Mouse (Mus musculus) thymus, adult 2 months (tissue): ENCODE results near the gene Ccdc144b. TPM values are rescaled to one million over a fixed set of nuclear protein-coding genes. Genes with fewer than 3 reads are reported as not detected.
A peak's percentile ranks its signal among the peaks of the same experiment; 100 is the strongest.

Experiments used
- DNase-seq: peaks from one replicate; pipeline ENCODE4 v3.0.0; 2021
- H3K27ac ChIP-seq: fragments of 200-500 bp; 2 replicates; pipeline ENCODE4 v1.5.1; 2012; ENCODE audit warnings: low read length, control low read depth; ENCODE audit not compliant: control insufficient read depth, insufficient read depth
- H3K27me3 ChIP-seq: fragments of 200-500 bp; 2 replicates; pipeline ENCODE4 v1.6.1; 2012; ENCODE audit warnings: mild to moderate bottlenecking, low read length, moderate library complexity, mixed read lengths; ENCODE audit not compliant: control insufficient read depth, insufficient read depth
- H3K36me3 ChIP-seq: fragments of 200-500 bp; 2 replicates; pipeline ENCODE4 v1.6.1; 2012; ENCODE audit warnings: mild to moderate bottlenecking, low read length, moderate library complexity; ENCODE audit not compliant: control insufficient read depth, insufficient read depth
- H3K4me1 ChIP-seq: fragments of 200-500 bp; replicated peaks from 2 replicates; pipeline ENCODE4 v1.6.1; 2012; ENCODE audit warnings: low read length; ENCODE audit not compliant: control insufficient read depth, insufficient read depth
- H3K4me3 ChIP-seq: fragments of 200-500 bp; 2 replicates; pipeline ENCODE4 v1.5.1; 2012; ENCODE audit warnings: mild to moderate bottlenecking, low read length, control low read depth, moderate library complexity; ENCODE audit not compliant: control insufficient read depth, insufficient read depth
- CTCF ChIP-seq: fragments of 200-500 bp; IDR thresholded peaks from 2 replicates; pipeline ENCODE4 v1.5.1; 2012; ENCODE audit warnings: mild to moderate bottlenecking, control low read depth, low read length, moderate library complexity, borderline replicate concordance; ENCODE audit not compliant: control insufficient read depth, poor library complexity, insufficient read depth; ENCODE audit errors: extremely low read depth
- POLR2A ChIP-seq: fragments of 200-500 bp; IDR thresholded peaks from 2 replicates; pipeline ENCODE4 v1.6.1; 2012; ENCODE audit warnings: mild to moderate bottlenecking, low read length, control low read depth, moderate library complexity; ENCODE audit not compliant: control insufficient read depth, poor library complexity, insufficient read depth; ENCODE audit errors: extremely low read depth
- WGBS: fragments of 180-500 bp; shearing (Covaris S2); methylation state at CpG from one replicate; pipeline ENCODE4 v1.1.7; 2018; 5-methylcytosine and 5-hydroxymethylcytosine counted together
- polyA plus RNA-seq: library from polyadenylated mRNA; depleted of rRNA; stranded (reverse); fragments of >200 nt; gene quantifications from 2 replicates; pipeline ENCODE4 v1.2.3, GENCODE M21; 2012

Ccdc144b gene
- polyA plus RNA-seq, 1 experiment, result 0.03 TPM

DNA sequence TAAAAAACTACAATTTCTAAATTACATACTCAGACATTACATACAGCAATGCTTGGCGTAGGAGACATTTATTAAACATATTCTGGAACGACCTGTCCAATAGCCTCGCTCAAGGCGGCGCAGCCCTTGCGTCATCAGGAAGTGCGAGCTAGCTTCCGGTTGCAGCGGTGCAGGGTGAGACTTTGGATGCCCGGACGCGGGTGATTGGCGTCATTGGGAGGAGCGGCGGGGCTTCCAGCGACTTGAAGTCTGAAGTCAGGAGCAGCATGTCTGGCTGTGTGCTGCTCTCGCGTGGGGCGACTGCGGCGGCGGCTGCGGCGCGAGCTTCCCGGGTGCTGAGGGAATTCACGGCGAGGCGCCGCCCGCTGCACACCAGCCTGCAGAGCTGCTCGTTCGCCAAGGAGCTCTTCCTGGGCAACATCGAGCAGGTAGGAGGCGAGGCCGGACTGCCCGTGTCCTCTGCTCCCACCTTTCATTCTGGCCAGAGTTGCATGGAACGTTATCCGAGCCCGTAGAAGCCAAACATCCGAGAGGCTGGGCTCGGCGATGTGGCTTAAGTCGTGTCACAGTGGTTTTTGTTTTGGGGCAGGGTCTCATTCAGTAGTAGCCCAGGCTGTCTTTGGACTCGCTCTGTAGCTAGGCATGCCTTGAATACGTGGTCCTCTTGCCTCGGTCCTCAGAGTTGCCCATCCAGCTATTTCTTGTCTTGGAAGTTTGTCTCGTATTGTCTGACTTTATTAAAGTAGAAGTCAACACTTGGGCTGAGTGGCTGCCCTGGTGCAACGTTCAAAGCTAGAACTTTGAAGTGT lies 12.7 kb upstream of the Ccdc144b start, which contains the start of gene Acad9:
TSS of gene Acad9 (plus strand) at position 137 of the 809 bp plus-strand sequence.
- DNase-seq, result peak; percentile 93
- 0 out of 2 replicates have a peak, but pooled peaks have one; percentile 35 for TF ChIP-seq CTCF
- TF ChIP-seq POLR2A, result 0 out of 2 replicates have a peak, but pooled peaks have one; percentile 26
- Histone ChIP-seq H3K27ac (no peak within 1 kb of the TSS), H3K4me3 (peak within 1 kb of the TSS; percentile 58), H3K36me3 (no peaks in the 10 kb centered on the region), H3K27me3 (no peaks in the 10 kb centered on the region), H3K4me1 (peaks cover 5% of the 10 kb centered on the region)
- WGBS, result under 1% methylated on average over 49 of the region's 49 CpGs

DNA sequence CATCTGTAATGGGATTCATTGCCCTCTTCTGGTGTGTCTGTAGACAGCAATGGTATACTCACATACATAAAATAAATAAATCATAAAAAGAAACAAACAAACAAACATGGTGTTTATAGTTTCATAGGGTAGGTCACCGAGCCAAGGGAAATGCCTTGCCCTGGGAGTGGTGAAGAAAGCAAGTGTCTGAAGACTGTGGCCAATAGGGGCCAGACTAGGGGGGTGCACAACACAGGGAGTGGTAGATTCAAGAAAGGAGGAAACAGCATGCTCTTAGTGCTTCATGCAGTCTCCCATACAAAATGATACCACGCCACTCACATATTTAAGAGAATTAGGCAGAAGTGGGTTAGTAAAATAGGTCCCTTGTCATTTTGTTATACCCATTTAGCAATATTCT lies 11.8 kb upstream of the Ccdc144b start:
- 100% methylated on average over 2 of the region's 2 CpGs for WGBS
- TF ChIP-seq POLR2A (no peak), CTCF (no peak)
- H3K27ac ChIP-seq, result no peak overlapping the region
- peaks cover 8% of the 10 kb centered on the region for H3K4me1 ChIP-seq
- peak; percentile 1 for DNase-seq
- no peak overlapping the region for H3K4me3 ChIP-seq
- no peaks in the 10 kb centered on the region for H3K27me3 ChIP-seq
- H3K36me3 ChIP-seq, result no peaks in the 10 kb centered on the region

DNA sequence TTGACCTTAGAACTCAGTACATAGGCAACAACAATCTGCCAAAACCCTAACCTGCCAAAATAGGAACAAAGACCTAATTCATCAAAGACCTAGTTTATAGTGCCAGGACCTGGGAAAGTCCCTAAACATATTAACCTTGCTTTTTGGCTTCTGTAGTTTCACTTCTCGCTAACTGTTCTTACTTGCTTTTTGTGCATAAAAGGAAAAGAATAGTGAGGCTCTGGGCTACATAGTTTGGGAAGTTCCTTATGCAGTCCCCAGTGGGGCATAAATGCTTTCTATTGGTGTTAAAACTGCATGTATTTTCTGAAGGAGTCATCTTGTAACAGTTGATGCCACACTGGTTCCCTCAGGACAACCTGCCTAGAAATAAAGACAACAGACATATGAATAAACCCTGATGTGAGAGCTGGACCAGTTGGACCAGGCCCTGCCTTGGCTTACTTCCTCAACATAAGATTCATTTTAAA lies 11.3 kb upstream of the Ccdc144b start:
- Histone ChIP-seq H3K4me3 (no peak overlapping the region), H3K36me3 (no peaks in the 10 kb centered on the region), H3K27me3 (no peaks in the 10 kb centered on the region), H3K27ac (no peak overlapping the region), H3K4me1 (peaks cover 8% of the 10 kb centered on the region)
- TF ChIP-seq CTCF (no peak), POLR2A (no peak)
- WGBS, result 83% methylated on average over 1 of the region's 1 CpGs
- DNase-seq, result no peak

DNA sequence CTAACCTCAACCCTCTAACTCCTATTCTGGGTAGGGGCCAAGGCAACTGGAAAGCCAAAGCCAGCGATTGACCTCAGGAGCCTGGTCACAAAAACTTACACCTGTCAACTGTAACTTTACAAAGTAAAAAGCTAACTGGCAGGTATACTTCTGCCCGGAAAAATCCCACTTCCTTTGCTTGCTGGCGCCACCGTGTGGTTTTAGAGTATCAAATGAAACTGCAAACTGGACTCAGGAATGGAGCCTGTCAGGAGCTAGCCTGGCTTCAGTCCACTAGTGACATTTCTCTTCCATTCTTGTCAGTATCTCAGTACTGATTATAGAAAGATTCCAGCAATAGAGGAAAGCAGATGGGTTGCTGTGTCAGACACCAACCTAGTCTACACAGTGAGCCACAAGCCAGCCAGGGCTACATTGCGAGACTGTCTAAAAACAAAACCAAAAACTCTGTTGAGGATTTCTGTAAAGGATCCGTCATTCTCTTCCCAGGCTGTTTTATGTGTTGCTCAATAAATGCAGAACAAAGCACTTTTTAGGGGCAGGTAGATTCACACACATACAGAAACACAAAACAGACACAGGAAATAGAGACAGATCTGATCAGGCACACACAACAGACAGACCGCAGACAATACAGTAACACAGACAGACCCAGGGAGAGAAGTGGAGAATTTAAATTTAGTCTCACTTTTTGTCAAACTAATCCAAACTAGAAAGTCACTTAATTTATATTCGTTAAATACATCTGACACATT lies 6.9 kb upstream of the Ccdc144b start:
- DNase-seq, result peak; percentile 70
- Histone ChIP-seq H3K36me3 (no peaks in the 10 kb centered on the region), H3K27me3 (no peaks in the 10 kb centered on the region), H3K4me1 (0 out of 2 replicates have a peak, but pooled peaks cover 2% of the 10 kb centered on the region), H3K27ac (no peak overlapping the region), H3K4me3 (no peak overlapping the region)
- 39% methylated on average over 8 of the region's 8 CpGs for WGBS
- TF ChIP-seq CTCF (no peak), POLR2A (no peak)

DNA sequence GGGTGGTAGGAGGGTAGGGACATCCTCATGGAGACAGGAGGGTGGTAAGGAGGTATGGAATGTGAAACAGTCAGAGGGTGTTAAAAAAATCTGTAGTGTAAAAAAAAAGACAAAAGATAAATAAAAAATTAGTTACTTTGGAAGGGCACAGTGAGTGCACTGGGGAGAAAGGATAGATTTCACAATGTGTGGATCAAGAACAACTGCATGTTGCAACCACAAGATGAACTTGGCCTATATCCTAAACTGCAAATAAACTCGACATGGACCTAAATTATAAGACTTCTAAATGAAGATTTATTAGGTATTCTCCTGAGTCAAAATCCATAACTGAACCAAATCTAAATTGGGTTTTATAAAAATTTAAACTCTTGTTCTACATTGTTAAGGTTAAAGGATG lies 4.2 kb downstream of the Ccdc144b start:
- H3K36me3 ChIP-seq, result no peaks in the 10 kb centered on the region
- H3K4me3 ChIP-seq, result no peak overlapping the region
- WGBS, result 81% methylated on average over 1 of the region's 1 CpGs
- no peaks in the 10 kb centered on the region for H3K4me1 ChIP-seq
- no peak for DNase-seq
- TF ChIP-seq CTCF, result no peak
- no peak overlapping the region for H3K27ac ChIP-seq
- no peaks in the 10 kb centered on the region for H3K27me3 ChIP-seq

DNA sequence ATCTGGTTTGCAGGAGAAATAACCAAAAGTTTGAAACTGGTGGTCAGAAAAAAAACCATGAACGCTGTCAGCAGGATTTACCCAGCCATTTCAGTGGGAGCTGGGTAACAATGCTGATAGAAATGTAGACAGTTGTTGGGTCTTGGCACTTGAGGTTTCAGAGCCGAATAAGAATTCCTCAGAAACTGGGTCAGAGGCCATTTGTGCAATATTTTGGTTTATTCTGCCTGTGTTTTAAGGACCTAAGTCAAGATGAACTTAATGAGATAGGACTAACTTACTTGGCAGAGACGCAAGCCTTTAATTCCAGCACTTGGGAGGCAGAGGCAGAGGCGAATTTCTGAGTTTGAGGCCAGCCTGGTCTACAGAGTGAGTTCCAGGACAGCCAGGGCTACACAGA lies 8.3 kb downstream of the Ccdc144b start:
- TF ChIP-seq CTCF (no peak), POLR2A (no peak)
- DNase-seq, result no peak
- no peak overlapping the region for H3K4me3 ChIP-seq
- no peaks in the 10 kb centered on the region for H3K4me1 ChIP-seq
- 89% methylated on average over 4 of the region's 4 CpGs for WGBS
- no peak overlapping the region for H3K27ac ChIP-seq
- H3K36me3 ChIP-seq, result no peaks in the 10 kb centered on the region
- no peaks in the 10 kb centered on the region for H3K27me3 ChIP-seq

DNA sequence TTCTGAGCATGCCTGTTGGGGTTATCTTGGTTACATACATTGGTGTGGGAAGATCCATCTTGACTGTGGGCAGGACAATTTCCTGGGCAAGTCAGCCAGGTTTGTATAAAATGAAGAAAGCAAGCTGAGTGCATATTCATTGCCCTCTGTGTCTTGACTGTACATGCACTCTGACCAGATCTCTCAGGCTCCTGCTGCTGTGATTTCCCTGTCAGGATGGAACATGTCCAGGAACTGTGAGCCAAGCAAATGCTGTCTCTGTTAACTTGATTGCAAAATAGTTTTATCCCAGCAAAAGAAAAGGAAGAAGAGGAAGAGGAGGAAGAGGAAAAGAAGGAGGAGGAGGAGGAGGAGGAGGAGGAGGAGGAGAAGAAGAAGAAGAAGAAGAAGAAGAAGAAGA lies 8.8 kb downstream of the Ccdc144b start:
- Histone ChIP-seq H3K36me3 (no peaks in the 10 kb centered on the region), H3K4me3 (no peak overlapping the region), H3K27me3 (no peaks in the 10 kb centered on the region), H3K27ac (no peak overlapping the region), H3K4me1 (no peaks in the 10 kb centered on the region)
- no peak for DNase-seq
- TF ChIP-seq CTCF (no peak), POLR2A (no peak)
